Mouse (Mus musculus): ENCODE data around the gene Cd52. TPM values are rescaled to one million over a fixed set of nuclear protein-coding genes. Genes with fewer than 3 reads are reported as not detected.

The Cd52 gene
- 217 and 235 TPM in 2 replicates for polyA plus RNA-seq (2012; rRNA removed; ENCODE audit: low replicate concordance)

GRCm38 (mm10) chr4:134094923-134095547 is at the start of gene Cd52:
Cd52 (minus strand) TSS chr4:134095082.

GRCm38 (mm10) chr4:134128221-134128982 is 33.5 kb upstream of the Cd52 start, which contains the start of gene Sh3bgrl3:
Sh3bgrl3 (minus strand) TSS chr4:134128789.

DNA sequence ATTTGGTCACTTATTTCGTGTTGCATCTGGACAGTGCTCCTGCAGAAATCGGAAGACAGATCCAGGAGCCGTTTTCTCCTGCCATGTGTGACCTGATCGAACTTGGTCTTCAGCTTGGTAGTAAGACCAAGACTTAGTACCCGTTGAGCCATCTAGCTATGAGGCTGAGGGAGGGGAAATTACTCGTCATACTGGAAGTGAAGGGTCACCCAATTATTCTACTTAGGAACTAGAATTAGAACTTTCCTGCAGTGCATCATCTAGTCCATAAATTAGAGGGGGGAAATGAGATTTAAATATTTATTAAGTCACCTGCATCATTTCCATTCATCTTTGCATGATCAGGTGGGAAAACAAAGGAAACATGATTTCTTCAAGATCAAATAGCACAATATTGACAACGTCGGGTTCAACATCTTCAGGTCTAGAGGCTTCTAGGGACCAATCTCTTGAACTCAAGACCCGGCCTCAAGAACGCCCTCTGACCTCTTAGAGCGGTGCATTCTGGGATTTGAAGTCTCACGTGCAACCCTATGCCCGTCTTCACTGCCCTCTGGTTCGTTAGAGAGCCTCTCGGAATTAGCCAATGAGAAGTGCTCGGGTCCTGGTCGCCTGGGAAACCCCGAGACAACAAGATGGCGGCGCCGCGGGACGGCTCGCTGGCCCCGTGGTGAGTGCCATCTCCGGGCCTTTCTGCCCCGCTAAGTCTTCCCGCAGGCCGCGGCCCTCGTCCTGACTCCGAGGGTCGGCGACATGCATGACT is 7.3 kb upstream of the Cd52 start, which contains the start of gene Ubxn11:
Gene Ubxn11, plus strand, starts transcription at position 592 of the 763 bp plus-strand sequence.

DNA sequence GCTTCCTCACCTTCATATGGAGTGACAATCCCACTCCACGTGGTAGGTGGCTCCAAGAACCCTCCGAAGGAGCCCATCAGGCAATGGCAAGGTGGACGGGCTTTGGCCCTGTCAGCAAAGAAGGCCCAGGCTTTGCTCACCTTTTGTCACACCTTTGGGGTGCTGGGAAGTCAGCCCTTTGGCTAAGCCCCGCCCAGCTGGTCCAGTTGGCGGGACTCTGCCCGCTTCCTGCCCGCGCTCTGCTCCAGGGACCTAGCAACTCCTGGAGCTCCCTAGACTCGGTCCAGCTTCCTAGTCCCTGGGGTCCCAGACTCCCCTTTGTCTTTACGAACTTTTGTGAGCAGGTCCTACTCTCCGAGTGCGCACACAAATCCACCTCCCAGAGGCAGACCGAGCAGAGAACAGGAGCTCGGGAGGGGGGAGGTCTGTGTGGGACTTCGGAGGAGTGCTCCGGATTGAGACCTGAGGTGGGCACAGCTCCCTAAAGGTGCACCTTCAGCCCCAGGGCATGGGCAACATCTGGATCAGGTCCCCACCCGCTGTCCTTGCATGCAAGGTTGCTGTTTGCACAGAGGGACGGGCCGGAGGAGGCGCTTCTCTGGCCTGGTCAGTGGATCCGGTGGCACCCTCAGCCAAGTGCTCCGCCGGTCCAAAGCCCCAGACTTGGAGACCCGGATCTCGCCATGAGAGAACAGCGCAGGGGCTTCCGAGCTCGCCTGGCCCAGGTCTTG is 34.6 kb downstream of the Cd52 start, which contains the start of gene Crybg2:
Gene Crybg2, plus strand, starts transcription at position 681 of the 731 bp plus-strand sequence.

DNA sequence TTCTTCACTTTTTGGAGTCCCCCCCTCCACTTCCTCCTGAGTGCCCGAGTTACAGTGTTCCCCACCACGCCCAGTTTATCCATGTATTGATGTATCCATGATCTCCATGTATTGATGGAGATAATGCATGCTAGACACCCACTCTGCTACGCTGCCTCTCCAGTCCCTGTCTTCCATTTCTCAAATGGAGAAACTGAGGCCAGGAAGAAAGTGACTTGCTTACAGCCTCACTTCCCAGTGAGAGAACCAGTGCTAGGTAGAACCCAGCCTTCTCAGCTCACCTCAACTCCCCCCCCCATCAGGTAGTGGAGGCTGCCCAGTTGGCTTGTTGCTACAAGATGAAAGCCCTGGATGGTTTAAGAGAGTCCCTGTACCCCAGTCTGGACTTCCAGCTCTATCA is 41.3 kb downstream of the Cd52 start, which contains the start of gene Zfp683:
Gene Zfp683, plus strand, starts transcription at position 301 of the 400 bp plus-strand sequence.

Other genes starting within 250 kb of the Cd52 start
- 44.2 and 71.3 TPM in 2 replicates for gene Rps6ka1, start 207.3 kb downstream of the Cd52 start, polyA plus RNA-seq (2012; rRNA removed; ENCODE audit: low replicate concordance)
- gene Hmgn2, start 126.4 kb downstream of the Cd52 start, polyA plus RNA-seq (2012; rRNA removed; ENCODE audit: low replicate concordance) = 11.2 and 15.6 TPM in 2 replicates
- gene Dhdds, start 94.2 kb downstream of the Cd52 start, polyA plus RNA-seq (2012; rRNA removed; ENCODE audit: low replicate concordance) = 17.6 and 31.0 TPM in 2 replicates
- gene Lin28a, start 76.2 kb downstream of the Cd52 start, polyA plus RNA-seq (2012; rRNA removed; ENCODE audit: low replicate concordance) = 0.16 TPM in 1 of 2 replicates, not detected in the other
- gene Zfp683, start 41.2 kb downstream of the Cd52 start, polyA plus RNA-seq (2012; rRNA removed; ENCODE audit: low replicate concordance) = 1.7 and 2.3 TPM in 2 replicates
- gene Crybg2, start 34.3 kb downstream of the Cd52 start, polyA plus RNA-seq (2012; rRNA removed; ENCODE audit: low replicate concordance) = 2.9 and 4.5 TPM in 2 replicates
- gene Ubxn11, start 7.5 kb upstream of the Cd52 start, polyA plus RNA-seq (2012; rRNA removed; ENCODE audit: low replicate concordance) = 30.5 and 32.8 TPM in 2 replicates
- 571 and 1,183 TPM in 2 replicates for gene Sh3bgrl3, start 33.7 kb upstream of the Cd52 start, polyA plus RNA-seq (2012; rRNA removed; ENCODE audit: low replicate concordance)
- gene Cep85, start 92.0 kb upstream of the Cd52 start, polyA plus RNA-seq (2012; rRNA removed; ENCODE audit: low replicate concordance) = 24.3 and 43.9 TPM in 2 replicates
- not detected in 2 replicates for gene Gm7534, start 107.9 kb upstream of the Cd52 start, polyA plus RNA-seq (2012; rRNA removed; ENCODE audit: low replicate concordance)
- gene Catsper4, start 132.3 kb upstream of the Cd52 start, polyA plus RNA-seq (2012; rRNA removed; ENCODE audit: low replicate concordance) = 0.11 and 0.62 TPM in 2 replicates
- gene Cnksr1, start 143.3 kb upstream of the Cd52 start, polyA plus RNA-seq (2012; rRNA removed; ENCODE audit: low replicate concordance) = 5.7 and 9.0 TPM in 2 replicates
- gene E130218I03Rik, start 148.6 kb upstream of the Cd52 start, polyA plus RNA-seq (2012; rRNA removed; ENCODE audit: low replicate concordance) = not detected in 2 replicates
- 6.0 and 12.0 TPM in 2 replicates for gene Zfp593, start 150.5 kb upstream of the Cd52 start, polyA plus RNA-seq (2012; rRNA removed; ENCODE audit: low replicate concordance)
- gene Gm30191, start 151.9 kb upstream of the Cd52 start, polyA plus RNA-seq (2012; rRNA removed; ENCODE audit: low replicate concordance) = 0.25 TPM in 1 of 2 replicates, not detected in the other
- gene Grrp1, start 159.0 kb upstream of the Cd52 start, polyA plus RNA-seq (2012; rRNA removed; ENCODE audit: low replicate concordance) = 21.1 and 54.8 TPM in 2 replicates
- gene Pdik1l, start 192.8 kb upstream of the Cd52 start, polyA plus RNA-seq (2012; rRNA removed; ENCODE audit: low replicate concordance) = 2.0 and 6.4 TPM in 2 replicates
- 0.13 and 27.2 TPM in 2 replicates for gene Trim63, start 220.0 kb upstream of the Cd52 start, polyA plus RNA-seq (2012; rRNA removed; ENCODE audit: low replicate concordance)
- gene Slc30a2, start 248.1 kb upstream of the Cd52 start, polyA plus RNA-seq (2012; rRNA removed; ENCODE audit: low replicate concordance) = 0.26 and 0.50 TPM in 2 replicates